Comparison of ENCODE assay signal across 8 mouse cellular contexts in the genomic region with DNA sequence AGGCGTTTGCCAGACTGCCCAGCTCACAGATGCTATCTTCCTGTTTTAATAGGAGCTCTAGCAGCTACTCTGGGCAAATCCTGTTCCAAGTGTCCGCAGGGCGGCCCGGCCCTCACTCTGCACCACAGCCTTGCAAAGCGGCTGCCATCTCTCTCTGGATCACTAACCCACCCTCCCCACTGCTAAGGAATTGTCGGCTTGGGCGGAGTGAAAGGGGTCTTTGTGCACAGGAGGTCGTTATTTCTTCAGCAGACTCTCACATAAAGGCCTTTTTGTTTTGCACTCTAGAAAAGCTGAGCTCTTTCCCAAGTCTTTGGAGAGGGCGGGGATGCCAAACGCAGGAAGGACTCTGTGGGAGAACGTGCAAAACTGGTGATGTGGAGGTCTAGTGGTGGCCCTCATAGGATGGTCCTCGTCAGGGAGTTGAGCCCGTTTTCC. TPM values are rescaled to one million over a fixed set of nuclear protein-coding genes. Genes with fewer than 3 reads are reported as not detected.
DNase-seq lines count a peak whose midpoint lies in the region; ATAC-seq and TF ChIP-seq lines count a peak whose summit lies in the region.

No protein-coding gene starts in this region.

- no peaks in the 10 kb centered on the region for H3K27me3 ChIP-seq in stomach, embryonic 16.5 days (ENCODE audit: control insufficient read depth, insufficient read depth, low read length)
- H3K27me3 ChIP-seq in stomach, postnatal 0 days (ENCODE audit: control insufficient read depth, insufficient read depth, low read length), result no peaks in the 10 kb centered on the region
- no peaks in the 10 kb centered on the region for H3K27me3 ChIP-seq in limb, embryonic 12.5 days

- WGBS in stomach, embryonic 16.5 days, result 61% methylated on average over 13 of the region's 13 CpGs
- WGBS in stomach, postnatal 0 days, result 66% methylated on average over 13 of the region's 13 CpGs
- 46% methylated on average over 13 of the region's 13 CpGs for WGBS in limb, embryonic 12.5 days

- TF ChIP-seq EP300 in stomach, postnatal 0 days (optimal IDR thresholded peaks at IDR 0.05), result no peak

- DNase-seq in frontal cortex, postnatal 36 days (ENCODE audit: low spot score in 2 of 2), result no peak
- DNase-seq in stomach, postnatal 0 days (ENCODE audit: low spot score), result no peak
- no peak for DNase-seq in adrenal gland, postnatal 14 days
- DNase-seq in spleen, postnatal 36 days (ENCODE audit: low spot score in 2 of 2), result no peak
- DNase-seq in testis, postnatal 14 days (ENCODE audit: low spot score), result no peak

- no peak overlapping the region for H3K4me2 ChIP-seq in stomach, embryonic 16.5 days (ENCODE audit: low read depth, low read length)
- H3K4me2 ChIP-seq in stomach, postnatal 0 days (replicated peaks; ENCODE audit: low read depth), result no peak overlapping the region
- peak overlapping the region; percentile 21; the same call in 1 of the 2 replicates for H3K4me2 ChIP-seq in limb, embryonic 12.5 days

- no peaks in the 10 kb centered on the region for H3K9me3 ChIP-seq in stomach, embryonic 16.5 days (replicated peaks; ENCODE audit: control insufficient read depth, low read length)
- H3K9me3 ChIP-seq in stomach, postnatal 0 days (ENCODE audit: control insufficient read depth, low read length), result no peaks in the 10 kb centered on the region
- H3K9me3 ChIP-seq in limb, embryonic 12.5 days, result 0 out of 2 replicates have a peak, but pooled peaks cover 9% of the 10 kb centered on the region

- no peak overlapping the region for H3K27ac ChIP-seq in stomach, embryonic 16.5 days (ENCODE audit: low read length)
- H3K27ac ChIP-seq in stomach, postnatal 0 days (replicated peaks), result no peak overlapping the region
- peak overlapping the region; percentile 92 for H3K27ac ChIP-seq in limb, embryonic 12.5 days

- peak; percentile 55 for ATAC-seq in frontal cortex, adult (ENCODE audit: low TSS enrichment)
- peak; percentile 40; the same call in 1 of the 2 replicates for ATAC-seq in stomach, embryonic 16.5 days (ENCODE audit: insufficient read depth, low FRiP score)
- no peak for ATAC-seq in stomach, postnatal 0 days (ENCODE audit: low FRiP score, low TSS enrichment)
- peak; percentile 85 for ATAC-seq in limb, embryonic 12.5 days (ENCODE audit: insufficient number of reproducible peaks, insufficient read depth, low FRiP score, low TSS enrichment, low read depth)

- H3K4me3 ChIP-seq in stomach, embryonic 16.5 days (replicated peaks; ENCODE audit: low read length), result no peak overlapping the region
- H3K4me3 ChIP-seq in stomach, postnatal 0 days (ENCODE audit: low read depth, low read length), result no peak overlapping the region
- H3K4me3 ChIP-seq in limb, embryonic 12.5 days (replicated peaks), result no peak overlapping the region

- H3K9ac ChIP-seq in stomach, embryonic 16.5 days (ENCODE audit: low read length), result no peak overlapping the region
- no peak overlapping the region for H3K9ac ChIP-seq in stomach, postnatal 0 days (ENCODE audit: low read length)
- H3K9ac ChIP-seq in limb, embryonic 12.5 days (replicated peaks), result no peak overlapping the region

- H3K36me3 ChIP-seq in stomach, embryonic 16.5 days (ENCODE audit: control insufficient read depth, insufficient read depth, low read length), result no peaks in the 10 kb centered on the region
- H3K36me3 ChIP-seq in stomach, postnatal 0 days (ENCODE audit: control insufficient read depth, insufficient read depth, low read length), result no peaks in the 10 kb centered on the region
- peaks cover 10% of the 10 kb centered on the region for H3K36me3 ChIP-seq in limb, embryonic 12.5 days

- TF ChIP-seq CTCF in stomach, postnatal 0 days (IDR thresholded peaks at IDR 0.05; ENCODE audit: low read depth), result no peak

- H3K4me1 ChIP-seq in stomach, embryonic 16.5 days (ENCODE audit: control insufficient read depth, insufficient read depth, low read length), result no peaks in the 10 kb centered on the region
- H3K4me1 ChIP-seq in stomach, postnatal 0 days (replicated peaks; ENCODE audit: control insufficient read depth, insufficient read depth), result no peaks in the 10 kb centered on the region
- H3K4me1 ChIP-seq in limb, embryonic 12.5 days (replicated peaks), result peaks cover 23% of the 10 kb centered on the region

RNA-seq across cellular contexts. Expression of a gene that starts 57.2 kb away (rescaled TPM):
- 43.3 and 43.6 TPM in 2 replicates for polyA plus RNA-seq in stomach, embryonic 16.5 days (2015; fragmentation: Nextera tagmentation; extraction: Ambion mirVana)
- polyA plus RNA-seq in stomach, postnatal 0 days (2015; fragmentation: Nextera tagmentation; extraction: Ambion mirVana), result 17.1 and 17.7 TPM in 2 replicates
- polyA plus RNA-seq in limb, embryonic 12.5 days (2016; fragmentation: Nextera tagmentation; extraction: Ambion mirVana), result 55.0 and 60.9 TPM in 2 replicates
- 32.7 and 44.4 TPM in 2 replicates for total RNA-seq in adrenal gland, postnatal 14 days (2021)
